Mouse (Mus musculus) liver, adult 2 months (tissue): ENCODE measurements at regions not wholly inside any gene's neighbourhood (a gene's known extent, or its start where the extent isn't known, plus 50 kb on each side); places are given as distances from the start of the nearest gene placed in this dataset.

Experiments
- DNase-seq: peaks from one replicate; pipeline ENCODE4 v3.0.0-alpha.2; 2011; ENCODE audit warnings: low read depth, low spot score; ENCODE audit errors: extremely low read depth
- H3K27ac ChIP-seq: fragments of 200-500 bp; replicated peaks from 2 replicates; pipeline ENCODE4 v1.5.1; 2012; ENCODE audit warnings: low read depth, mild to moderate bottlenecking, control low read depth, inconsistent platforms, low read length; ENCODE audit not compliant: insufficient read depth
- H3K27me3 ChIP-seq: fragments of 200-500 bp; 2 replicates; pipeline ENCODE4 v1.6.1; 2012; ENCODE audit warnings: mild to moderate bottlenecking, moderate library complexity, low read length, inconsistent platforms; ENCODE audit not compliant: control insufficient read depth, insufficient read depth
- H3K36me3 ChIP-seq: fragments of 200-500 bp; 2 replicates; pipeline ENCODE4 v1.6.1; 2012; ENCODE audit warnings: low read length, inconsistent platforms; ENCODE audit not compliant: control insufficient read depth, insufficient read depth
- H3K4me1 ChIP-seq: fragments of 200-500 bp; 2 replicates; pipeline ENCODE4 v1.6.1; 2011; ENCODE audit warnings: low read length; ENCODE audit not compliant: control insufficient read depth, insufficient read depth
- H3K4me3 ChIP-seq: fragments of 200-500 bp; 2 replicates; pipeline ENCODE4 v1.5.1; 2011; ENCODE audit warnings: low read depth, mild to moderate bottlenecking, control low read depth, low read length, moderate library complexity; ENCODE audit not compliant: insufficient read depth
- H3K79me2 ChIP-seq: fragments of 200-500 bp; 2 replicates; pipeline ENCODE4 v1.6.1; 2012; ENCODE audit warnings: inconsistent platforms, mild to moderate bottlenecking, low read length, moderate library complexity; ENCODE audit not compliant: control insufficient read depth, insufficient read depth
- H3K9ac ChIP-seq: fragments of 200-500 bp; 2 replicates; pipeline ENCODE4 v1.6.1; 2012; ENCODE audit warnings: low read depth, mild to moderate bottlenecking, control low read depth, inconsistent platforms, low read length
- CTCF ChIP-seq: fragments of 200-500 bp; IDR thresholded peaks from 2 replicates; pipeline ENCODE4 v1.5.1; 2011; ENCODE audit warnings: low read depth, low read length, control low read depth
- POLR2A ChIP-seq: fragments of 200-500 bp; IDR thresholded peaks from 2 replicates; pipeline ENCODE4 v1.6.1; 2011; ENCODE audit warnings: low read length, control low read depth; ENCODE audit not compliant: insufficient read depth; ENCODE audit errors: extremely low read depth
- WGBS: fragments of 180-500 bp; shearing (Covaris S2); methylation state at CpG from one replicate; pipeline ENCODE4 v1.1.7; 2018; 5-methylcytosine and 5-hydroxymethylcytosine counted together

DNA sequence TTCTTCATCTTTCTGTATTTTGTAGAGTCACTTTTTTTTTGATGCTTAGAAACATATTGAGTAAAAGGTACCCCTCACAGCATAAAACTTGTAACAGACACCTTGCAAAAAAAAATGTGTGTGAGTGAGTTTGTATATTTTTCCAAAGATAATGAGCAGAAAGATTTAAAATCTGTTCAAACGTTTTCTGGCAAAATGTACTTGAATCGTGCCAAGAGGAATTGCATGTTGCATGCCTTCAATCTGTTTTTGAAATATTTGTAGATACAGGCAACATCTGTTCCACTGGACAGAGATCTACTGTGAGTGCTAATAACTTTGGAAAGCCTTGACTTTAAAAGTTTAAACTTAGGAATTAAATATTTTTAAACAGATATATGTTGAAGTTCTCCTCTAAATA is 143.5 kb upstream of the Ube2e3 start:
- TF ChIP-seq POLR2A (no peak), CTCF (no peak)
- H3K27ac ChIP-seq = no peak overlapping the region
- H3K27me3 ChIP-seq = no peaks in the 10 kb centered on the region
- H3K4me1 ChIP-seq = no peaks in the 10 kb centered on the region
- no peak overlapping the region for H3K4me3 ChIP-seq
- no peaks in the 10 kb centered on the region for H3K36me3 ChIP-seq
- H3K9ac ChIP-seq = no peak overlapping the region
- H3K79me2 ChIP-seq = no peaks in the 10 kb centered on the region
- 49% methylated on average over 2 of the region's 2 CpGs for WGBS
- no peak for DNase-seq

DNA sequence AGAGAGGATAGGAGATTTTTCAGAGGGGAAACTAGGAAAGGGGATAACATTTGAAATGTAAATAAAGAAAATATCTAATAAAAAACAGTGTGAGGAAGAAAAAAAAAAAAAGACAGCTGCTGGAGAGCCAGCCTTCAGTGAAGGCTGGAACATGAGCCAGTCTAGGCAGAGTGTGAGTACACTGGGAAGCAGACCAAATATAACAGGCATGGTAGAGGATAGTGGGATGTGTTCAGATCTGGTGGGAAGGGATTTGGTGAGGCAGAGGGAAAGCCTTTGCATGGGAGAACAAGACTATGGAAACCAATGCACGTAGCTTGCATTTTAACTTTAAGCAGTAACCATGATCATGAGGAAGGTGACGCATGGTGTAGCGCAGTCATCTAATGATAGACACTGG is 144.5 kb upstream of the Ube2e3 start:
- no peak overlapping the region for H3K4me3 ChIP-seq
- DNase-seq = no peak
- no peaks in the 10 kb centered on the region for H3K79me2 ChIP-seq
- no peak overlapping the region for H3K27ac ChIP-seq
- TF ChIP-seq POLR2A (no peak), CTCF (no peak)
- 97% methylated on average over 3 of the region's 3 CpGs for WGBS
- no peaks in the 10 kb centered on the region for H3K27me3 ChIP-seq
- no peak overlapping the region for H3K9ac ChIP-seq
- no peaks in the 10 kb centered on the region for H3K36me3 ChIP-seq
- no peaks in the 10 kb centered on the region for H3K4me1 ChIP-seq

DNA sequence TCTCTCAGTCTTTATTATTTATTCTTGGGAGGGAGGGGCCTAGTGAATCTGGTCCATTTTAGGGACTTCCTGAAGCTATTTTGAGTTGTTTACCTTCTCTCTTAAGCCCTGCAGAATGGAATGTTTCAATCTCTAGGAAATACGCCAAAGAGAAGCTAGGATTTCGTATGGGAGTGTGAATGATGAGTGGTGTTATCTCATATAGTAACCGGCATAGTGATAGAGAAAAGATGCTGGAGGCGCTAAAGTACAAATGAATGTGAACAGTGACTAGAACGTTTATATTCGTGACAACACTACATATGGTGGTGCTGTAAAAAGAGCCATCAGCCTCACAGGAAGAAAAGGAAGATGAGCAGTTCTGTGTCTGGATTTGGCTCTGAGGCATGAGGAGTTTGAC is 145.2 kb upstream of the Ube2e3 start:
- DNase-seq = no peak
- WGBS = 80% methylated on average over 6 of the region's 6 CpGs
- H3K36me3 ChIP-seq = no peaks in the 10 kb centered on the region
- H3K79me2 ChIP-seq = no peaks in the 10 kb centered on the region
- no peak overlapping the region for H3K27ac ChIP-seq
- no peak overlapping the region for H3K4me3 ChIP-seq
- H3K4me1 ChIP-seq = no peaks in the 10 kb centered on the region
- H3K27me3 ChIP-seq = no peaks in the 10 kb centered on the region
- no peak overlapping the region for H3K9ac ChIP-seq
- no peak for TF ChIP-seq CTCF

DNA sequence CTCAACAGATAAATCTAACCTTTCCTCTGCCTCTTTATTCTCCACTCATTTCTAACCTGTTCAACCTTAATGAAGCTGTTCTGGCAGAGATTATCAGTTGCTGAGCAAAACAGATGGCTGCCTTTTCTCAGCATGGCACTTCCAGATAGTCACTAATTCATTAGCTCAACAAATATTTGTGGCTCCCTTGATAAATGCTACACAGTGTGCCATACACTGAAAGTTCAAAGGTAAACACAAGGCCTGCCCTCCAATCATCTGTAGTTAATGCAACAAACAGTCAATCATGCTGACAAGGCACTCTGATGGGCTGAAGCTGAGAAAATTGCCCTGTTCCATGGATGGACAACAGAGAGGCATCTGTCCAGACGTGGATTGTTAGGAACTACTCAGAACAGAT is 149.4 kb upstream of the Ube2e3 start:
- no peak overlapping the region for H3K27ac ChIP-seq
- 46% methylated on average over 1 of the region's 1 CpGs for WGBS
- H3K36me3 ChIP-seq = no peaks in the 10 kb centered on the region
- H3K4me3 ChIP-seq = no peak overlapping the region
- no peak for DNase-seq
- no peak overlapping the region for H3K9ac ChIP-seq
- H3K79me2 ChIP-seq = no peaks in the 10 kb centered on the region
- H3K27me3 ChIP-seq = no peaks in the 10 kb centered on the region
- H3K4me1 ChIP-seq = no peaks in the 10 kb centered on the region
- no peak for TF ChIP-seq CTCF

DNA sequence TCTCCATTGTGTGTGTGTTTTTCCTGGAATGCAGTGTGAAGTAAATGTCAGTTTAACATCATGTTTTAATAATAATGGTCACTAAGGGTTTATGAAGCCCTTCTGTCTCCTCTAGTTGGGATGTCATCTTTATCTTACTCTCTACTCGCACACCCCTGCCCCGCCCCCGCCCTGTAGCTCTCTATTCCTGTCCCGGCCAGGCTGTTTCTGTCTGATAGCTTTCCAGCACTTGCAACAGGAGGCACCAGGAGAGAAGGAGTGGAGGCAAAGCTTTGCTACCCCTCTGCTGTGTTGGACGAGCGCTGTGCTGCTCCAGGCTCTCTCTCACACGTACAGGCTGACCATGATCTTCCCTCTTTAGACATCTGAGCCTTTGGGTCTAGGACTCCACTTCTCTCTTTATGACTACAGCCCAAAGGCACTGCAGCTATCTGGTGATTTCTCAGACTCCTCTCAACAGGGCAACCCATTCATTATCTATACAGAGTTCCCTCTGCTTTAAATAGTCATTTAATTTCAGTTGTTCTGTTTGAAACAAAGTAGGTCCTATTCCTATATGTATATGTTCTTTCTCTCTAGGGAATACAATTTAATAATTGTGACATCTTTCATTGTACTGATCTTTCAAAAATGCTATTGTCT is 151.6 kb upstream of the Ube2e3 start:
- 81% methylated on average over 7 of the region's 7 CpGs for WGBS
- no peak for TF ChIP-seq CTCF
- TF ChIP-seq POLR2A = no peak
- H3K4me3 ChIP-seq = no peak overlapping the region
- no peaks in the 10 kb centered on the region for H3K79me2 ChIP-seq
- no peak overlapping the region for H3K27ac ChIP-seq
- no peaks in the 10 kb centered on the region for H3K36me3 ChIP-seq
- no peak for DNase-seq
- no peaks in the 10 kb centered on the region for H3K27me3 ChIP-seq
- H3K4me1 ChIP-seq = no peaks in the 10 kb centered on the region
- H3K9ac ChIP-seq = no peak overlapping the region

DNA sequence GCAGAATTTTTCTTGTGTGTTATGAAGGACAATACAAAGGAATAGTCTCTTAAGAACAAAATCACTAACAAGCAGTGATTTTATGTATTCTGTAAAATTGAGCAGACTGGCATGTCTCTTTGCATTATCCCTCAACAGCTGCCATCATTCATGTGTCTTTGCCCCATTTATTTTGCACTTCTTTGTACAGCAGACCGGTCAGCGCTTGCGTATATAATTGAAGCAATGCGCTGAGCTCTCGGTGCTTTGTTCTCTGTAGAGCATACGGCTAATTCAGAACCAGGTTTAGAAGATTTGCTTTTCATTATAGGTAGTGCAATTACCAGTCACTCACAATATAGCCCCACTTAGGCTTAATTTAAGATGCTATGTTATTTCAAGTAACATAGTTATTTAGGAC is 173.1 kb upstream of the Ube2e3 start:
- WGBS = 93% methylated on average over 6 of the region's 6 CpGs
- H3K4me1 ChIP-seq = no peaks in the 10 kb centered on the region

More for the DNA sequence above, 173.1 kb upstream of the Ube2e3 start:
- Histone ChIP-seq H3K9ac (no peak overlapping the region), H3K27ac (no peak overlapping the region), H3K79me2 (no peaks in the 10 kb centered on the region), H3K4me3 (no peak overlapping the region), H3K36me3 (no peaks in the 10 kb centered on the region), H3K27me3 (no peaks in the 10 kb centered on the region)
- TF ChIP-seq CTCF (no peak), POLR2A (no peak)
- no peak for DNase-seq
